Mouse (Mus musculus): ENCODE data around the gene Tusc2. TPM values are rescaled to one million over a fixed set of nuclear protein-coding genes. Genes with fewer than 3 reads are reported as not detected.

Gene Tusc2
- polyA plus RNA-seq, 1 experiment, result 82.5 TPM

GRCm38 (mm10) chr9:107612191-107612944 is 49.3 kb downstream of the Tusc2 start:
- H3K4me3 ChIP-seq (ENCODE audit: insufficient read depth, low read depth, low read length), result peak overlapping the region; percentile 27
- 6% methylated on average over 38 of the region's 48 CpGs for WGBS
- DNase-seq, result peak; percentile 99
- peak overlapping the region; percentile 86 for H3K27ac ChIP-seq (ENCODE audit: insufficient read depth, low read depth, low read length)
- H3K36me3 ChIP-seq (ENCODE audit: control insufficient read depth, insufficient read depth, low read length), result peaks cover 2% of the 10 kb centered on the region
- peak; percentile 85 for TF ChIP-seq CTCF (conservative IDR thresholded peaks at IDR 0.05; ENCODE audit: insufficient read depth, insufficient read length, low read depth, low read length)
- peak; percentile 69 for TF ChIP-seq POLR2A (IDR thresholded peaks at IDR 0.05; ENCODE audit: low read depth, low read length)
- H3K4me1 ChIP-seq (ENCODE audit: control insufficient read depth, insufficient read depth, low read length), result peaks cover 24% of the 10 kb centered on the region
- no peaks in the 10 kb centered on the region for H3K27me3 ChIP-seq (replicated peaks; ENCODE audit: control insufficient read depth, insufficient read depth, low read length)

GRCm38 (mm10) chr9:107612945-107613569 is 50.0 kb downstream of the Tusc2 start:
- DNase-seq, result no peak
- H3K36me3 ChIP-seq (ENCODE audit: control insufficient read depth, insufficient read depth, low read length), result peaks cover 2% of the 10 kb centered on the region
- peak overlapping the region; percentile 8; the same call in 1 of the 2 replicates for H3K4me3 ChIP-seq (ENCODE audit: insufficient read depth, low read depth, low read length)

GRCm38 (mm10) chr9:107615035-107615434 is 52.0 kb downstream of the Tusc2 start:
- Histone ChIP-seq H3K36me3 (ENCODE audit: control insufficient read depth, insufficient read depth, low read length) (peaks cover 2% of the 10 kb centered on the region), H3K27ac (ENCODE audit: insufficient read depth, low read depth, low read length) (no peak overlapping the region), H3K4me3 (ENCODE audit: insufficient read depth, low read depth, low read length) (no peak overlapping the region), H3K4me1 (ENCODE audit: control insufficient read depth, insufficient read depth, low read length) (peaks cover 33% of the 10 kb centered on the region), H3K27me3 (replicated peaks; ENCODE audit: control insufficient read depth, insufficient read depth, low read length) (no peaks in the 10 kb centered on the region)
- no peak for TF ChIP-seq CTCF (conservative IDR thresholded peaks at IDR 0.05; ENCODE audit: insufficient read depth, insufficient read length, low read depth, low read length)
- TF ChIP-seq POLR2A (IDR thresholded peaks at IDR 0.05; ENCODE audit: low read depth, low read length), result no peak
- no peak for DNase-seq
- 63% methylated on average over 4 of the region's 4 CpGs for WGBS

More at GRCm38 (mm10) chr9:107612945-107613569, 50.0 kb downstream of the Tusc2 start:
- TF ChIP-seq CTCF (conservative IDR thresholded peaks at IDR 0.05; ENCODE audit: insufficient read depth, insufficient read length, low read depth, low read length) (peak; percentile 27; the same call in 1 of the 2 replicates), POLR2A (IDR thresholded peaks at IDR 0.05; ENCODE audit: low read depth, low read length) (no peak)
- peaks cover 26% of the 10 kb centered on the region for H3K4me1 ChIP-seq (ENCODE audit: control insufficient read depth, insufficient read depth, low read length)
- WGBS, result 6% methylated on average over 12 of the region's 12 CpGs
- H3K27me3 ChIP-seq (replicated peaks; ENCODE audit: control insufficient read depth, insufficient read depth, low read length), result no peaks in the 10 kb centered on the region
- H3K27ac ChIP-seq (ENCODE audit: insufficient read depth, low read depth, low read length), result peak overlapping the region; percentile 75

Other genes starting within 250 kb of the Tusc2 start
- gene Hemk1, start 224.9 kb upstream of the Tusc2 start, polyA plus RNA-seq (2012; rRNA removed), result 35.0 and 42.1 TPM in 2 replicates
- 6.1 and 7.4 TPM in 2 replicates for gene 6430571L13Rik, start 222.7 kb upstream of the Tusc2 start, polyA plus RNA-seq (2012; rRNA removed)
- 0.48 and 0.62 TPM in 2 replicates for gene Cacna2d2, start 163.6 kb upstream of the Tusc2 start, polyA plus RNA-seq (2012; rRNA removed)
- gene Tmem115, start 29.3 kb upstream of the Tusc2 start, polyA plus RNA-seq (2012; rRNA removed), result 52.1 and 63.6 TPM in 2 replicates
- gene Cyb561d2, start 21.1 kb upstream of the Tusc2 start, polyA plus RNA-seq (2012; rRNA removed), result 62.6 and 77.4 TPM in 2 replicates
- gene Nprl2, start 21.0 kb upstream of the Tusc2 start, polyA plus RNA-seq (2012; rRNA removed), result 61.5 and 62.6 TPM in 2 replicates
- 52.6 and 52.9 TPM in 2 replicates for gene Zmynd10, start 16.0 kb upstream of the Tusc2 start, polyA plus RNA-seq (2012; rRNA removed)
- gene Rassf1, start 11.7 kb upstream of the Tusc2 start, polyA plus RNA-seq (2012; rRNA removed), result 23.0 and 24.0 TPM in 2 replicates
- gene Hyal2, start 4.7 kb downstream of the Tusc2 start, polyA plus RNA-seq (2012; rRNA removed), result 103 and 155 TPM in 2 replicates
- 8.1 and 9.4 TPM in 2 replicates for gene Hyal1, start 13.7 kb downstream of the Tusc2 start, polyA plus RNA-seq (2012; rRNA removed)
- gene Naa80, start 15.6 kb downstream of the Tusc2 start, polyA plus RNA-seq (2012; rRNA removed), result 43.0 and 62.8 TPM in 2 replicates
- gene Hyal3, start 17.6 kb downstream of the Tusc2 start, polyA plus RNA-seq (2012; rRNA removed), result 1.6 and 2.1 TPM in 2 replicates
- gene Ifrd2, start 24.4 kb downstream of the Tusc2 start, polyA plus RNA-seq (2012; rRNA removed), result 50.5 and 57.8 TPM in 2 replicates
- gene Sema3b, start 46.0 kb downstream of the Tusc2 start, polyA plus RNA-seq (2012; rRNA removed), result 63.3 and 78.8 TPM in 2 replicates
- gene Gnai2, start 72.1 kb downstream of the Tusc2 start, polyA plus RNA-seq (2012; rRNA removed), result 356 and 366 TPM in 2 replicates
- gene Slc38a3, start 106.3 kb downstream of the Tusc2 start, polyA plus RNA-seq (2012; rRNA removed), result 77.9 and 139 TPM in 2 replicates
- gene Gnat1, start 116.5 kb downstream of the Tusc2 start, polyA plus RNA-seq (2012; rRNA removed), result 0.09 and 0.22 TPM in 2 replicates
- 39.1 and 45.5 TPM in 2 replicates for gene Sema3f, start 147.2 kb downstream of the Tusc2 start, polyA plus RNA-seq (2012; rRNA removed)
- 43.8 and 51.5 TPM in 2 replicates for gene Rbm5, start 207.7 kb downstream of the Tusc2 start, polyA plus RNA-seq (2012; rRNA removed)

Measured in kidney, adult 2 months (tissue).